Mouse (Mus musculus): ENCODE data around the gene Btbd8.

Btbd8 gene

GRCm38 (mm10) chr5:107518602-107519001 is 80.8 kb downstream of the Btbd8 start:
- DNase-seq (ENCODE audit: low spot score): no peak

GRCm38 (mm10) chr5:107521386-107521785 is 83.6 kb downstream of the Btbd8 start:
- DNase-seq (ENCODE audit: low spot score): no peak

GRCm38 (mm10) chr5:107521897-107522296 is 84.1 kb downstream of the Btbd8 start:
- DNase-seq (ENCODE audit: low spot score): no peak

- no peak for DNase-seq (ENCODE audit: low spot score)
Observed at GRCm38 (mm10) chr5:107524281-107524680, 86.5 kb downstream of the Btbd8 start.

- no peak for DNase-seq (ENCODE audit: low spot score)
Observed at GRCm38 (mm10) chr5:107528856-107529255, 91.1 kb downstream of the Btbd8 start.

- no peak for DNase-seq (ENCODE audit: low spot score)
Observed at GRCm38 (mm10) chr5:107533590-107533989, 95.8 kb downstream of the Btbd8 start.

- DNase-seq (ENCODE audit: low spot score): no peak
Observed at GRCm38 (mm10) chr5:107534581-107534980, 96.8 kb downstream of the Btbd8 start, which contains the start of gene 1700028K03Rik. Gene 1700028K03Rik (plus strand): TSS chr5:107534709.

GRCm38 (mm10) chr5:107541696-107542095 is 103.9 kb downstream of the Btbd8 start:
- DNase-seq (ENCODE audit: low spot score): no peak

- DNase-seq (ENCODE audit: low spot score): no peak
Observed at GRCm38 (mm10) chr5:107545927-107546326, 108.1 kb downstream of the Btbd8 start.

GRCm38 (mm10) chr5:107547955-107548354 is 110.2 kb downstream of the Btbd8 start:
- no peak for DNase-seq (ENCODE audit: low spot score)

- DNase-seq (ENCODE audit: low spot score): no peak
Observed at GRCm38 (mm10) chr5:107548444-107548843, 110.6 kb downstream of the Btbd8 start.

- no peak for DNase-seq (ENCODE audit: low spot score)
Observed at GRCm38 (mm10) chr5:107554336-107554735, 116.5 kb downstream of the Btbd8 start.

GRCm38 (mm10) chr5:107556969-107557368 is 119.2 kb downstream of the Btbd8 start:
- DNase-seq (ENCODE audit: low spot score): no peak
